Mouse (Mus musculus) frontal cortex, postnatal 25 days (tissue): ENCODE data around the gene Cltc.
"Not testable (repeated sequence)": the region's sequence is repeated elsewhere in the genome, so short reads cannot be mapped to it uniquely, and the experiment has no call there.

Source experiments
- DNase-seq, 2 experiments: peaks; one replicate each; pipeline ENCODE4 v3.0.0; 2022; ENCODE audit warnings: low spot score in 2 of 2

The Cltc gene

DNA sequence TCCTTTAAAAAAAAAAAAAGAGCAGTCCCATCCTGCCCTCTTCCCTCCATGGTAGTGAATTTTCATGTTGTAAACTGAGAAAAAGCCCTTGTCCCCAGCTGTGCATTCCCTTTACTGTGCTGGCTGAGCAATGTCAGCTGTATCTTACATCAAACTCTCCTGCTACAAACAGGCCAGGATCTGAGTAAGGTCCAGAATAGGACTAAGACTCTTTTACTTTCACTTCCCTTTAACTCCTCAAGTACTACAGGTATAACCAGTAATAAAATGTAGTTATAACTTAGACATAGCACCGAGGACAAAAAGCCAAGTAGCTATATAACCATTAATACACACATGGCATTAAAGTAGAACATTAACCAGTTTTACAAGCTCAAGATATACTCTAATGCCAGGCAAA lies 18.4 kb downstream of the Cltc start:
- no peak for DNase-seq

DNA sequence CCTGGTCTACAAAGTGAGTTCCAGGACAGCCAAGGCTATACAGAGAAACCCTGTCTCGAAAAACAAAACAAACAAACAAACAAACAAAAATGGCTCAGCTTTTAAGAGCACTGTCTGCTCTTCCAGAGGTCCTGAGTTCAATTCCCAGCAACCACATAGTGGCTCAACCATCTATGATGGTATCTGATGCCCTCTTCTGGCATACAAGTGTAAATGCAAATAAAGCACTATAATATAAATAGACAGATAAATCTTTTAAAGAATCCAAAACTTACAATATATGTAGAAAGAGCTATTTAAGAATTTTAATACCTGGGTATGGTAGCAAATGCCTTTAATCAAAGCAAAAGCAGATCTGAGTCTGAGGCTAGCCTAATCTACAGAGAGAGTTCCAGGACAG lies 19.1 kb downstream of the Cltc start:
- not testable (repeated sequence) for DNase-seq

DNA sequence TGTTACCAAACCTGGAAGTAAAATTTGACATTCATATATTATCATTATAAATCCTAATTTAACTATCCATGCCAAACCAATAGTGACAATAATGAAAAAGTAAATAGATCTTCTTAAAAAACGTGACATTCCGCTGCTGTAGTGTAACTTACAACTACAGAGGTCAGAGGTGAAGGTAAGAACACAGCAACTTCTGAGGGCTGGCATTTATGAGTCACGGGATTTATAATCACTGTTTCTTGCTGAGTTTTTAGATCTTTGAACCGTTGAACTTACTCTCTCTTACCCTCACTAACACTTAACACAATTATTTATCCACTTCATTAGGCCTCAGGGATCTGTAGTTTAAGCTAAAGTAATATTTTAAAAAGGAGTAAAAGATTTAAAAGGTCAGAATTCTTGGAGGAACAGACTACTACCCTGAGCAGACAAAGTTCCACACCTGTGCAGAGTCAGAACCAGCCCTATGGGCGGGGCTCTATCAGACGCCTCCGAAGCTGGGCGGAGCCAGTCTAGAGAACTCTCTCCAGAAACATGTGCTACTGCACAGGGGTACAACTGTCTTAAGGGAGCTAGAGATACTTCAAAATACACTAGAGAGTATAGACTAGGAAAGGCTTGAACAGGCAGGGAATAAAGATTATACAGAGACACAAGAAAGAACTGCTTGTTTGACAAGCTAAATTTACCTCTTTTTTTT lies 19.9 kb downstream of the Cltc start:
- DNase-seq: no peak

DNA sequence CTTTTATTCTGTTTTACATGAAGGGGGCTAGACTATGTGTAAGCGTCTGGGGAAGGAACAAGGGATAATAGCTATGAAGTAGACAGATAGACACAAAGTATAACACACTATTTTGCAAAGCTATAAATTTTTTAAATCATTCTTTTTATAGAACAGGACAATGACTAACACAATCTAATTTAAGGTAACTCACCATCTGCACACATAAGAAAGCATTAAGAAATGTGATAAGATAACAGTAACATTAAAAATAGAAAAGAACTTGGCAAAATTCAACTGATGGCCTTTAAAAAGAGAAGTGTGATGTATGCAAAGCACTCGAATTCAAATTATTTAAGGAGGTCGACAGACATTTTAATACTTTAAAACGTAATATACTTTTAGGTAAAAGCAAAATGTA lies 22.4 kb downstream of the Cltc start:
- DNase-seq: no peak

DNA sequence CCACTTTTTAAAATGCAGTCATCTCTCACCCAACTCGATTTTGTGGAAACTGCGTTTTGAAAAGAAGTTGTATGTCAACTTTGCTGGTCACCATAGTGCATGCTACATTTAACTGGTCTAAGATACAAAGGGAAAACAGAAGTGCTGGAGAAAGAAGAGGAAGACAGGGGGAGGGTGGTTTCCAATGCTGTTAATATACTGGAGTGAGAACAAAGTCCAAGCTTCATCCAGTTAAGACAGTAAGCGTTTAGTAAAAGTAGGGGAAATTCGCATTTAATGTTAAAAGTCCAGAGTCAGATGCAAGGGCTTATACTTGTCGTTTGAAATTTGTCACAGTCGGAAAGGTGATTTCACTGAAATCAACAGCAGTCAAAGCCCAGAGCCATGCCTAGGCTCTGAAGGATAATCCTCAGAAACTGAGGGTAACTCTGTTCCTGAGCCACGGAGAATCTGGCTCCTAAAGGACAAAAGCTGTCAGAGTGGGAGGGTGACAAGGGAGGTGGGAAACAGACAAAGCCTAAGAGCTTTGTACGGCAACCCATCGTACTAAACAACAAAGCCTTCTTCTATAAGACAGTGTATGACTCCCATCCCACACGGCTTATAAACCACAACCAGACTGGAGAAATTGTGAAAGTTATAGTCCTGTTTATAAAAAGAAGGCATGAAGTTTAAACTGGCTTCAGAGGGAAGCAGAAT lies 23.0 kb downstream of the Cltc start:
- no peak for DNase-seq

DNA sequence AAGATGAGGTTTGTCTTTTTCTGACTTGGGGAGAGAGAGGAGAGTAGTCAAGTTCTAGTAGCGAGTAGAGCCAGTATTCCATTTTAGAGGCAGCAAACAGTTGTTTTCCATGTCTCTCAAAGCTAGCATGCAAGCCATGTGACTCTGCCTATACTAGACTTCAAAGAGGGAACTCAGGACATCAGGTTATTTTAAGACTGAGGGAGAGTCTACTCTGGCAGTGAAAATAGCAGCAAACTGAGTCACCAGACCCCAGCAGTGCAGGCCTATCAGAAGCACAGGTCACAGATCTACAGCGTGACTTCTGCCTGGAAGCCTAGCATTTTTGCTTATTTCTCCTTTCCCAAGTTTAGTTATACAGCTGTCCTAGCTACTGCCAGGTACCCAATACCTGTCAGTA lies 25.9 kb downstream of the Cltc start:
- no peak for DNase-seq

DNA sequence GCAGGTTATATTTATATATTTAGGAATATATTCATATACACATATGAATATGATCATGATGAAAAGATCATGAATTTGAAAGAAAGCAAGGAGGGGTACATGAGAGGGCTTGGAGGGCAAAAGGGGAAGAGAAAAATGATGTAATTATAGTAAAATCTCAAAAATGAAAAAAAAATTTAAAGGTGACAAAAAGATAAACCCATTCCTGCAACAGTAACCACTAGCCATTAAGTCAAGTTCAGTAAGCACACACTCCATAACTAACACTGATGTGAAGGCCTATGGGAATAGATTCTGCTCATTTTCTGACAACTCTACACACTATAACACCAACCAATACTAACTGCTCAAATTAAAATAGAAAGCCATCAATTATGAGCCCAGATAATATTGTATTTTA lies 31.8 kb downstream of the Cltc start:
- DNase-seq: no peak

DNA sequence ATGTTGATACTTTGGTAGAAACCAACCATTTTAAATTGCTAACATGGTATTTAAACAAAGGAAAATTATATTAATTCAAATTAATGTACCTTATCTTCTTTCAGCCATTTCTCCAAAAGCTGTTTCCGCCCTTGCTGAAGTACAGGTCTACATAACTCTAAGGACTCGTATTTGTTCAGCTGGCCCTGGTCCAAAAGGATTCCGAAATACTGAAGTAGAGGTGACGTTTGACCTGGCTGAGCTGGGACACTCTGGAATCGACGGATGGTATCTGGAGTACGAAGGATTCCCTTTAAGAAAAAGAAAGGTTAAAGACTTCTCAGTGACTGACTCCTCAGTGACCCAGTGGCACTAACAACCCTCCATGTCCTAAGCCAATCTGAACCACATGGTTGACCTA lies 32.4 kb downstream of the Cltc start:
- DNase-seq: no peak

DNA sequence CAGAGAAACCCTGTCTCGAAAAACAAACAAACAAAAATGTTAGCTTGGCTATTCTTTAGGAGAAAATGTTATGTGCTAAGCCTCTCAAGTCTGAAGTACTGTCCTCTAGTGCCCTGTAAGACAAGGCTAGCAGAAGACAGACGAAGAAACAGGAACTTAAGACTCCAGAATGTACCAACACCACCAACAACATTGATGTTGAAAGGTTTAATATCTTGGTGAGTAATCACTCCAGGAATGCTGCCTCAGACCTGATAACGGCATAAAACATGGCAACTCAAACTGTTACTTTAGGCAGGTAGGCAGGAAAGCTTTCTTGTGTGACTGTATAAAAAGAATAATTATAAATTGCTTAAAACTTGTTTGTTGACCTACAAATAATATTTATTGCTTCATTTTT lies 33.4 kb downstream of the Cltc start:
- no peak for DNase-seq

DNA sequence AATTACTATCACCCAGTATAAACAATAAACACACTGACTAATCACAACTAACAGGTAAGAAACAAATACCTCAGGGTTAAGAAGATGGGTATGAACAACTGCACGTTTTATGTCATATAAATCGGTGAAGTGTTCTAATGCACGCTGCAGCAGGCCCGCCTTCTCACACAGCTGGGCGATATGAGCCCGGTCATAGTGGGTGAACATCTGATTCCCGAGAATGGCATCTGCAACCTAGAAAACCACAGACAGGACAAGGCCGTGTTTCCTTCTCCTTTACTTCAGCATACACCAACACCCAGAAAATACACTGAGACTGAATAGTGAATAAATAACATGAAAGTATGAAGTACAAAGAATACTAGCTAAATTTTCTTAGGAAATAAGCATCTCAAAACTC lies 38.0 kb downstream of the Cltc start:
- DNase-seq: no peak

DNA sequence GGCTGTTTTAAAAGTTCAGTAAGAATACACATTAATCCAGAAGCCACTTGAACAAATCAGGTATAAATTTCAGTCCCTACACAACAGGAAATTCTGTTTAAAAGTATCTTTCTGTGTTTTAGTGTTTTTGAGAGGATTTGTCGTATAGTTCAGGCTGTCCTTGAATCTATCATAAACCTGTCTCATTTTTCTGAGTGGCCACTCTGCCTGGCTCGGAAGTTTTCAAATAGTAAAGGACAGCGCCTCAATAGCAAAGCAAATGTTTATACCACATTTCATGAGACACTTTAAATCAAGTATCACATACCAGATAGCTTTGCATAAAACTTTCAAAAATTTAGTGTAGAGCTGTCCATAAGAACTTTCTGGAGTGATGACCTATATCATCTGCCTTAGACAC lies 39.0 kb downstream of the Cltc start:
- no peak for DNase-seq

DNA sequence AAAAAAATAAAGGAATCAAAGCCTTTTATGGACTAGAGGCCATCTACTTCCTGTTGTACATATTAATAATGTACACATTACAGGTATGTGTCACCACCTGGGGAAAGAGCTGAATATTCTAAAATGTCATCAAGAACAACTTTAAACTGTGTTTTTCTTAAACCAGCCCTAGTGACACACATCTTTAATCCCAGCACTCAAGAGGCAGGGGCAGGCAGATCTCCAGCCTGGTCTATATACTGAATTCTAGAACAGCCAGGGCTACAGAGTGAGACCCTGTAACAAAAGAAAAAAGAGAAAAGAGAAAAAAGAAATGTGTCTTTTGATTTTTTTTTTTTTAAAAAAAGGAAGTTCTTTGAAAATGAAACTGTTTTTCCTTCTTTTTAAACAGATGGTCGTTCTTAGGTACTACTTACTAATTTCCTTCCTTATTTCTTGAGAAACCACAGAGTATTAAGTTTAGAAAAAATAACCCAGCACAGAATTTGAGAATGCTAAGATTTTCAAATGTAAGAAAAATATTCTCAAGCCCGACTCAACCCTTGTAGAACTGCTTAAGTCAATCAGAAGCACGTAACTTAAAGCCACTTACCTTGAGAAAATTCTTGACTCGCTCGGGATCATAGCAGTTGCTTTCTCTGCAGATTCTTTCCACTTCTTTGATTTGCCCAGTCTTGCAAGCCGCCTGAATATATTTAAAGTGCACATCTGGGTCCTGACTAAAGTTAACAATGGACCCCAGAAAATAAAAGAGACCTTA lies 39.9 kb downstream of the Cltc start:
- DNase-seq: no peak

DNA sequence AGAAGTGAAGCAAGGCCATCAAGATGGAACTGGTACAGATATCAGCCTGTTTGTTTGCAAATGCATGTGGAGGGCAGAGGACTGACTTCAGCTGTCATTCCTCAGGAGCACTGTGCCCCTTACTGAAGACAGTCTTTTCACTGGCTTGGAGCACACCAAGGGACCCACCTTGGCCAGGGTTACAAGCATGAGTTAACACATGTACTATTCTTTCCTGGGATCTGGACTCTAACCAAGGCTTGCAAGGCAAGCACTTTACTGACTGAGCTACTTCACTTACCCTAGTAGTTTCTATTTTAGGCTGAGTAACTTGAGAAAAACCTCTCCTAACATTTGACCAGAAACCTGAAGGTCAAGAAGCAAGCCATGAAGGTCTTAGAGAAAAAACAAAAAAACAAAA lies 42.8 kb downstream of the Cltc start:
- no peak for DNase-seq

DNA sequence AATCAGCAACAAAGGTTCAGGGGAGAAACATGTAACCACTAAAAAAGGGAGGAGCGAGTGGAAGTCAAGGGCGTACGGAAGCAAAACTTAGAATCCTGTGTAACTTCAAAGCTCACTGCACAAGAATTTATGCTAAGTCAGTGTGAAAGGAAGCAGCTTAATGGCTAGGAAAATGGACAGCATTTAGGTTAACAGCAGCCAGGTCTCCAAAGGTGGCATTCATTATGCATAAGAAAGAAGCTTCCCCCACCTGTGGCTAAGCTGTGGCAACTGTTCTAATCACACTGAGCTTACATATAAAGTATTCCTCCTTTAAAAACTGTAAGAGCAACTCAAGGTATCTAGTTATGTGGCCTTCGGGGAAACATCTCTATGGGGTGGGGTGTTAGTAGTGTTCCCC lies 56.2 kb downstream of the Cltc start:
- no peak for DNase-seq

DNA sequence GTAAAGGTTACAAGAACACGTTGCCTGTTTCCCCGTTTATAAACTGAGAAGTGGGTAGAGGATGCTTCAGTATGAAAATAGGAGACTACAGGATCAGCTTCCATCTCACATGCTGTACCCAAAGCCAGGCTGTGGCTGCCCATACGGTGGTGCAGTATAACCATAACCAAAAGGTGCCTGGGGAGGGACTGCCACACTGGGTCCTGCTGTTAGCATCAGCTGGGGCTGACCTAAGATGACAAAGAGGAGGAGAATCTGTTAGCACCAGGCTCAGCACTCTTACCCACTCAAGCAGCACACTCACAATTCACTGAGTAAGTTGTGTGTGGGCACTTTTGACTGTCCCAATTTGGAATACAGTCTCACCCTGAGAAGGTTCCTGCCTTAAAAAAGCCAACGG lies 61.9 kb downstream of the Cltc start:
- no peak for DNase-seq

DNA sequence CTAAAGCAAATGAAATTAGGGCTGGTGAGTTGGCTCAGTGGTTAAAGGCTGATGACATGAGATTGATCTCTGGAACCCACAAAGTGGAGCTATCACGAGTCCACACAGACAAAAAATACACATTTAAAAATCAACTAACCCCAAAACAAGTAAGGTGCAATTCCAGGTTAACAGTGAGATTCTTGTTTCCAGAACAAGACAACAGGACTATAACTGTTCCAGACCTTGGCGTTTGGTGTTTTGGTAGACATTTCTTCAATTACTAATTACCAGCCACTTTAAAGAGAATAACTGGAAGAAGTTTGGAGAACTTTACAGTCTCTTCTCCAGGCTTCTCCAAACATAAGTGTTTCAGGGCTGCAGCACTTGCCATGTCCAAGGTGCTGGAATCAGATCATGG lies 64.8 kb downstream of the Cltc start:
- DNase-seq: no peak

DNA sequence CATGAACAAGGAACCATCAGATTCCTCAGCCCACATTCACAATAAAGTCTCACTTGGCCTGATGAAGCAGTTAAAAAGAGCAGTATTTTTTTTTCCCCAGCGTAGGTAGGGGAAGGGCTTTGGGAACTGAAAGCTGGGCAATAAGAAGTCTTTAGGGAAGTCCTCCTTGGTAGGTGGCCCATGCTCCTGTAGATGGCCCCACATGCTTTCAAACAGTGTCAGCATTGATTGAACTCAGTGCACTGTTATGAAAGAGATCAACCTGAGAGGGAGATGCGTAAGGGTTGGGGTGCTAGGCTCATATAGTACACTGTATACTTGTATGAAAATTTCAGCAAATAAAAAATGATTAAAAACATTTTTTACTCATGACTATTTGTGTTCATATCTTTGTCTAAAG lies 65.4 kb downstream of the Cltc start:
- DNase-seq: no peak

DNA sequence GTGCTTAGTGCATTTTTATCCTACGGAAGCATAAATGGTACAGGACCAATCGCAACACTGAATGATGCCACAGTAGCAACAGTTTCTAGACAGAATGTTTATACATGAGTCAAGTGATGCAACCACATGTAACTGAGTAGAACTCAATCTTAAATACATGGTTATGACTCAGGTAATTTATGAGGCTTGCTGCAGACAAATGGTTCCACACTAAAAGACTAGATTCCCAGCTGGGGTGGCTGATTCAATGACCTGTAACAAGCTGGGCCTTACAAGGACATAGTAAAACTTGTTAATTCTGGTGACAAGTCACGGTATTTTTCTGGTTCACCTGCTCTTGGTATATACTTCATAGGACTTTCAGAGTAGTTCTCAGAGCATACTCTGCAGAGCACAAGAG lies 65.9 kb downstream of the Cltc start:
- DNase-seq: no peak

DNA sequence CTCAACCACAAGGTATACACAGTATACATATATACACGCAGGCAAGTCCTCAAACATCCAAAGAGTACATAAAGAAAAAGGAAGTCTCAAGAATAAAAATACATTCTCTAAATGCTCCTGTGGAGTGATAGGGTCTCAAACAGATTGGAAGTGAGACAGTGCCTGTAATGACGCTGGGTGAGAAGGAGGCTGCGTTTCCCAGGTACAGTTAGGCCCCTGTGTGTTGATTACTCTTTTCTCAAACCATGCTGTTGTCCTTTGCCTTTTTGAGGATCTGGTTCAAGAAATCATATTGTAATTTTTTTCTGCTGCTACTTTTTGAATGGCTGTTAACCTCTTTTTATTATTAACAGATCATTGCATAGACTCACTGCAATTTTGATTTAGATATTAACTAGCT lies 67.0 kb downstream of the Cltc start:
- DNase-seq: no peak

DNA sequence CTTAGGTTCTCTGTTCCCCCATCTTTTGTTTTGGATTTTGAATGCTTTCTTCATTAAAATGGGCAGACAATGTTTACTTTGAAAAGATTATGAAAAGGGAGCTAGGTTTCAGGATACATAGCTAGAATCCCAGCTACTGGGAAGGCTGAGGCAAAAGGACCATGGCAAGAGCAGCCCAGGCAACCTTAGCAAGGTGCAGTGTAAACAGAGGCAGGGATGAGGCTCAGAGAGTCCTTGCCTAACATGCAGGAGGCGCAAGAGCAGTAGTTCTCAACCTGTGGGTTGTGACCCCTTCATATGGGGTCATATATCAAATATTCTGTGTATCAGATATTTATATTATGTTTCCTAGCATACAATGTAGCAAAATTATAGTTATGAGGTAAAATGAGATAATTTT lies 72.0 kb downstream of the Cltc start:
- DNase-seq: no peak

DNA sequence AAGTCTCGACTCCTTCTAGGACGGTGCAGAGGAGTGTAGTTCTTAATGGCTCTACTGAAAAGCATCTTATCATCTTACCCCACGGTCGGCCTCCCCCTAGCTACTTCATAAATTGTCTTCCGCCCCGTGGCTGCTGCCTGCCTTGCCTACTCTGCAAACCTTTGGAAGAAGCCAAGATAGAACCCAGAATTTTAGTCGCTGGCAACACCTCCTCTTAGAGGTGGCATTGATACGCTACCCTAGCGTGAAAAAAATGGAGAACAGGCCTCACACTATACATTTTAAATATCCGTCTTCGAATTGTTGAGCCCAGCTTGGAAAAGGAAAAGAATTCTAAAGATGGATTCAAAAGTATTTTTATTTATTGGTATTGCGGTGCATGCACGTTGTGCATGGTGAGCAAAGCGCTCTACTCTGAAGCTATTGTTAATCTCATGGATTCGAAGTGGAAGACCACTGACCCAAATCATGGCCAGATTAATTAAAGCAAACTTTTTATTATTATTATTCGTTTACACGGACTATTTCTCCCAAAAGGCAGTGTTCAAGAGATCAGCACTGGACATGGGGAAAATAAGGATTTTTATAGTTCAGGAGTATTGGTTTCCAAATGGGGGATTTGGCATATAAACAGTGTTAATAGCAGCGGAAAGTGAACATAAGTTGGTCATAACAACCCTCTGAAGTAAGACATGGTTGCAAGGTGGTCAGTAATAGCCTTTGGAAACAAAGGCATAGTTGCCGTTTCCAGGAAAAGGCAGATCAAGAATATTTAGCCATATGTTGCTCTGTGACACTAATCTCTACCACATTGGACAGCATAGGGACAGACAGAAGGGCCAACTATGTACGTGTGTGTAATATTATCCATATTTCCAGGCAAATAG lies 73.0 kb downstream of the Cltc start:
- no peak for DNase-seq
